Comparison of ENCODE assay signal across 8 mouse cellular contexts in genomic region chr5:21785053-21785452, GRCm38 (mm10). TPM values are rescaled to one million over a fixed set of nuclear protein-coding genes. Genes with fewer than 3 reads are reported as not detected.
DNase-seq lines count a peak whose midpoint lies in the region; ATAC-seq lines count a peak whose summit lies in the region.

Gene Dnajc2, minus strand, starts transcription at chr5:21785251.
Gene Psmc2, plus strand, starts transcription at chr5:21785283.

- peak; percentile 97 for DNase-seq in NIH3T3 (ENCODE audit: low read depth)
- peak; percentile 95 to 96 for DNase-seq in cerebellum, postnatal 10 days
- DNase-seq in frontal cortex, postnatal 10 days (ENCODE audit: low spot score in 2 of 2): peak; percentile 84 to 89
- peak; percentile 86 to 93 for DNase-seq in layer of hippocampus, postnatal 14 days (ENCODE audit: low spot score in 2 of 2)
- DNase-seq in lung, postnatal 14 days: peak; percentile 89
- peak; percentile 83 for DNase-seq in retina, adult 2 months (ENCODE audit: low read depth, low spot score)
- DNase-seq in thymus, postnatal 36 days: peak; percentile 84 to 88

- under 1% methylated on average over 35 of the region's 37 CpGs for WGBS in hindbrain, embryonic 12.5 days

- peak; percentile 96 for ATAC-seq in hindbrain, embryonic 12.5 days (ENCODE audit: low FRiP score)

- peak within 1 kb of the TSS; percentile 88 for H3K9ac ChIP-seq in hindbrain, embryonic 12.5 days

- peak within 1 kb of the TSS; percentile 96 for H3K4me2 ChIP-seq in hindbrain, embryonic 12.5 days (replicated peaks)

- H3K27me3 ChIP-seq in hindbrain, embryonic 12.5 days: no peaks in the 10 kb centered on the region

- peak within 1 kb of the TSS; percentile 95 for H3K4me3 ChIP-seq in hindbrain, embryonic 12.5 days

- H3K4me1 ChIP-seq in hindbrain, embryonic 12.5 days: peaks cover 31% of the 10 kb centered on the region

- no peaks in the 10 kb centered on the region for H3K9me3 ChIP-seq in hindbrain, embryonic 12.5 days (replicated peaks)

- peak within 1 kb of the TSS; percentile 87 for H3K27ac ChIP-seq in hindbrain, embryonic 12.5 days

- H3K36me3 ChIP-seq in hindbrain, embryonic 12.5 days: peaks cover 34% of the 10 kb centered on the region

RNA-seq across cellular contexts. Expression of gene Dnajc2, which starts in this region (rescaled TPM):
- 81.0 and 86.5 TPM in 2 replicates for polyA plus RNA-seq in hindbrain, embryonic 12.5 days (2016; fragmentation: Nextera tagmentation; extraction: Ambion mirVana)
- total RNA-seq in layer of hippocampus, postnatal 14 days (2021): 10 to 100 TPM; 27.9 to 33.2 TPM

RNA-seq across cellular contexts. Expression of gene Psmc2, which starts in this region (rescaled TPM):
- polyA plus RNA-seq in hindbrain, embryonic 12.5 days (2016; fragmentation: Nextera tagmentation; extraction: Ambion mirVana): 193 and 205 TPM in 2 replicates
- 100 to 1,000 TPM; 116 to 119 TPM for total RNA-seq in layer of hippocampus, postnatal 14 days (2021)

Comparison
In these comparisons a context has a peak if more than half of its experiments do, and no peak if none do; other contexts are left out.
1. Peak in every context shown above with its lines: DNase-seq, ATAC-seq, H3K4me3 ChIP-seq and H3K27ac ChIP-seq.